Mouse (Mus musculus): ENCODE results near the gene Aip.

The Aip gene

DNA sequence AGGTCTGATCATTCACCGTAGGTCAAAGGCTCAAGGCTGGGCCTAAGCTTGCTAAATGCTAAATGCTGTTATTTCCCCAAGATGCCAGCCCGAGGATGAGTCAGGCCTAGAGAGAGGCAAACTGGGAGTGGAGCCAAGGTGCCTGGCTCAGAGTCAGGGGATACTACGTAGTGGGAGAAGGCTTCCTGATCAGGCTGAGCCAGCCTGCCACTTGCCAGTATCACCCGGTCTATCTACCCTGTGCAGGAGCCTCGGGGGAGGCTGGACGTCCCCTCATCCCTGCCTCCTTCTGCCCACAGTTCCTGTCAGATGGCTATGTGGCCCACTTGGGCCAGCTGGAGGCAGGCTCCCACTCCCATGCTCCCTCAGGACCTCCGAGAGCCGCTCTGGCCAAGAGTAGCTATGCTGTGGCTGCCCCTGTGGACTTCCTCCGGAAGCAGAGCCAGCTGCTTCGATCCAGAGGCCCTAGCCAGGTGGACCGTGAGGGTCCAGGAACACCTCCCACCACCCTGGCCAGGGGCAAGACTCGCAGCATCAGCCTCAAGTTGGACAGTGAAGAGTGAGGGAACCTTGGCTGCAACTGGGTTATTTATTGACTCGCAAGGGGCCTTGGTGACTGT lies 12.4 kb downstream of the Aip start:
- DNase-seq (ENCODE audit: low spot score in 2 of 2) = peak in 1 of 2 experiments; percentile 72

DNA sequence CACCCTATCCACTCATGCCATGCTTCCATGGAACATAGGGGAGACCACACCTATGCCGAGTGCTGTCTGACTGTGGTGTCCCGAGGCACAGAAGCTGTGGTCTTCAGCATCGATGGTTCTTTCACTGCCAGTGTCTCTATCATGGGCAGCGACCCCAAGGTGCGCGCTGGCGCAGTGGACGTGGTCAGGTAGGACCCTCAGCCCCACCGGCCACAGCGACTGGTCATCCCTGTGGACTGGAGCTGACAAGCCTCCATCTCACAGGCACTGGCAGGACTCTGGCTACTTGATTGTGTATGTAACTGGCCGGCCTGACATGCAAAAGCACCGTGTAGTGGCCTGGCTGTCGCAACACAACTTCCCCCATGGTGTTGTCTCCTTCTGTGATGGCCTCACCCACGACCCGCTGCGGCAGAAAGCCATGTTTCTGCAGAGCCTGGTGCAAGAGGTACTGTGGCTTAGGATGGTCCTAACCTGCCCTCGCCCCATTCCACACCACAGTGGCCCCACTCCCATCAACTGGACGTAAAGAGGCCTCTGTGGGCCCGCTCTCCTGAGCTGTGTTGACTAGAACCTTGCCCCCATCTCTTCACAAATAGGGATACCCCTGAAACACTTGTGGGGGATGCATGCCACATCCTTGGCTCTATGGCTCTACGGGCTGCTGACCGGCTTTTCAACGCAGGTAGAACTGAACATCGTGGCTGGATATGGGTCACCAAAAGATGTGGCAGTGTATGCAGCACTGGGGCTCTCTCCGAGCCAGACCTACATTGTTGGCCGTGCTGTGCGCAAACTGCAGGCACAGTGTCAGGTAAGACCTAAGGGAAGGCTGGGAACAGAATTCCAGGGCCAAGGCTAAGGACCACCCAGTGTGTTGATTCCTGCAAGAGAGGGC lies 13.3 kb downstream of the Aip start:
- no peak for DNase-seq (ENCODE audit: low spot score in 2 of 2)

DNA sequence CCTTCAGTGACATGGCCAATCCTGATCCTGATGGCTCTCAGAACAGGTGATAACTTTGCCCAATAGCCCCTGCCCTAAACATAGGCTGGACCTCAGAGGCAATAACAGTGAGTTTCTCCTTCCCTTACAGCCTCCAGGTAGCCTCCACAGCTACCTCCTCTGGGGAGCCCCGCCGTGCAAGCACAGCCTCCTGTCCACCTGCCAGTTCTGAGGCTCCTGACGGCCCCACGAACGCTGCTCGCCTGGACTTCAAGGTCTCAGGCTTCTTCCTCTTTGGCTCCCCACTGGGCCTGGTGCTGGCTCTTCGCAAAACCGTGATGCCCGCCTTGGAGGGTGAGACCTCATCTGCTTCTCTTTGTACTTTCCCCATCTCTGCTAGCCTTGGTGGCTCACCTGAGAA lies 17.1 kb downstream of the Aip start:
- no peak for DNase-seq (ENCODE audit: low spot score in 2 of 2)

DNA sequence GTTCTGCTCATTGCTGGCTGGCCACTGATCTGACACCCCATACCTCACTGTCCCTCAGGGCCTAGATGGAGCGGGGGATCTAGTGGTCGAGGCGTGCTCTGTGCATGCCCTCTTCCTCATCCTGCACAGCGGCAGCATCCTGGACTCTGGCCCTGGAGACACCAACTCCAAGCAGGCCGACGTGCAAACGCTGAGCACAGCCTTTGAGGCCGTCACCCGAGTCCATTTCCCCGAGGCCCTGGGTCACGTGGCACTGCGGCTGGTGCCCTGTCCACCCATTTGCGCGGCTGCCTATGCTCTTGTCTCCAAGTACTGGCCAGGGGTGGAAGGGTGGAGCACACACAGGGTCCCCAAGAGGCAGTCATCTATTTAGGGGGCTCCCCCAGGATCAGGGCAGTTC lies 19.0 kb downstream of the Aip start:
- no peak for DNase-seq (ENCODE audit: low spot score in 2 of 2)

DNA sequence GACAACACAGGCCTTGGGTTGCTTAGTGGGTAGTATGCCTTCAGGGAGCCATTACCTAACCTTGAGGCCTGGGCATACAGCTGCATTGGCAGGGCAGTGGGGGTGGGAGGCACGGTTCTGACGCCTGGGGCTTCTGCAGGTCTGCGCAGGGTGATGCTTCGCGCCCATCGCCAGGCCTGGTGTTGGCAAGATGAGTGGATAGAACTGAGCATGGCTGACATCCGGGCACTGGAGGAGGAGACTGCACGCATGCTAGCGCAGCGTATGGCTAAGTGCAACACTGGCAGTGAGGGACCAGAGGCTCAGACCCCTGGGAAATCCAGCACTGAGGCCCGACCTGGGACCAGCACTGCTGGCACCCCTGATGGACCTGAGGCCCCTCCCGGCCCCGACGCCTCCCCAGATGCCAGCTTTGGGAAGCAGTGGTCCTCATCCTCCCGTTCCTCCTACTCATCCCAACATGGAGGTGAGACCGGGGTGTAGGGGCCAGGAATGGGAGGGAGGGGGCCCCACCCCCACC lies 20.9 kb downstream of the Aip start:
- no peak for DNase-seq (ENCODE audit: low spot score in 2 of 2)

DNA sequence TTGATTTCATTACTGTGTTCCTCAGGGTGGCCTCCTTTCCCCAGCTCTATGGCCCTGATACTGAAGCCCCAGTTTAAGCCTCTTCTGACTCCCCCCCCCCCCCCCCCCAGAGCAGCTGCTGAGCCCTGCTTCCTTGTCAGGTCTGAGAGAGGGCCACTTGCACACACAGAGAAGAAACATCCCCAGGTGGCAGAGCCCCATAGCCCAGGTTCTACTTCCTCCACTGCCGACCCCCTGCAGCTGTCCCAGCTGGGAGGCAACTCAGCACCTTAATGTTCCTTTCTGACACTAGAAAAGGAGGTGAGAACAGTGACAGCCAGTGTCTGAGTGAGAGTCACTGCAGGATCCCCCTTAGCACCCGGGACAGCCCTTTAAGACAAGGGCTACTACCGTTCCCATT lies 21.9 kb downstream of the Aip start:
- no peak for DNase-seq (ENCODE audit: low spot score in 2 of 2)

DNA sequence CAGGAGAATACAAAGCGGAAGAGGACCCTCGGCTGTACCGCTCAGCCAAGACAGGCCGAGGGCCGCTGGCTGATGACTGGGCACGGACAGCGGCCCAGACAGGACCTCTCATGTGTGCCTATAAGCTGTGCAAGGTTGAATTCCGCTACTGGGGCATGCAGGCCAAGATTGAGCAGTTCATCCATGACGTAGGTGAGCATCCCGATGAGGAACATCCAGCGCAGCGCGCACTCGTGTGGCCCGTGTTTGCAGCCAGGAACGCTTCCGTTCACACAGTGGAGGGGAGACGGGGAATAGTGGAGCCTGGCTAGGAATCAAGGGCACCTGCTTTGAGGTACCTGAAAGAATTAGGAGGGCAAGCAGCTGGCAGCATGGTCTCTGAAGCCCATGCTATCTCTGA lies 22.4 kb downstream of the Aip start:
- no peak for DNase-seq (ENCODE audit: low spot score in 2 of 2)

DNA sequence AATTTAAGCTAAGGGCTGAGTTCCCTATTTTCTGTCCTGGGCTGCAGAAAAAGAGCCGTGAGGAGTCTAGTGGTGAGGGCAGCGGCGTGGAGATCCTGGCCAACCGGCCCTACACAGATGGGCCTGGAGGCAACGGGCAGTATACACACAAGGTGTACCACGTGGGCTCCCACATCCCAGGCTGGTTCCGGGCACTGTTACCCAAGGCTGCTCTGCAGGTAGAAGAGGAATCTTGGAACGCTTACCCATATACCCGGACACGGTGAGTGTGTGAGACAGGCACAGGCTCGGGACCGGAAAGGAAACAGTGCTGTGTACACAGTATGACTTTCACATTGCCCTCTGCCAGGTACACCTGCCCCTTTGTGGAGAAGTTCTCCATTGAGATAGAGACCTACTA lies 23.0 kb downstream of the Aip start:
- no peak for DNase-seq (ENCODE audit: low spot score in 2 of 2)

- no peak for DNase-seq (ENCODE audit: low spot score in 2 of 2)
Measured at GRCm38 (mm10) chr19:4102049-4102448, 23.6 kb downstream of the Aip start.

DNA sequence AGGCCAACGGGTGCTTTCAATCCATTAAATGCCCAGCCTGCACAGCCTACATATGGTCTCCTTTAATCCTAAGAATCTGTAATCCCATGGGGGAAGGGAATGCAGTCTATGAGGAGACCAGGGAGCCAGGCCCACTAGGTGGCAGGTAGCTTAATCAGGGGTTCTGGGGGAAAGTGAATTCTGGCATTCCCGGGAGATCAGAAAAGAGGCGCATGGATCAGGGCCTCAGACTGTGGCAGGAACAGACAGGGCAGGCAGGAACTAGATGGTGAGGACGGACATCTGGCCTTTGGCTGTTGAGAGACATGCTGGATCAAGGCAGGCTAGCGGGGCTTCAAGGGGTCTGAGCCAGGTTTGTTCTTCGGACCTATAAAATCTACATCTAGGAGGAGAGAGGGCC lies 24.2 kb downstream of the Aip start:
- no peak for DNase-seq (ENCODE audit: low spot score in 2 of 2)

GRCm38 (mm10) chr19:4100718-4101261 lies 24.9 kb downstream of the Aip start:
- peak in 1 of 2 experiments; percentile 70 for DNase-seq (ENCODE audit: low spot score in 2 of 2)

- DNase-seq (ENCODE audit: low spot score in 2 of 2) = peak in 1 of 2 experiments; percentile 30
Measured at GRCm38 (mm10) chr19:4099837-4100717, 25.6 kb downstream of the Aip start, which contains the start of gene Pitpnm1. TSS of gene Pitpnm1 (plus strand) at chr19:4099998.

- peak; percentile 87 to 88 for DNase-seq (ENCODE audit: low spot score in 2 of 2)
Measured at GRCm38 (mm10) chr19:4099056-4099455, 26.6 kb downstream of the Aip start.

DNA sequence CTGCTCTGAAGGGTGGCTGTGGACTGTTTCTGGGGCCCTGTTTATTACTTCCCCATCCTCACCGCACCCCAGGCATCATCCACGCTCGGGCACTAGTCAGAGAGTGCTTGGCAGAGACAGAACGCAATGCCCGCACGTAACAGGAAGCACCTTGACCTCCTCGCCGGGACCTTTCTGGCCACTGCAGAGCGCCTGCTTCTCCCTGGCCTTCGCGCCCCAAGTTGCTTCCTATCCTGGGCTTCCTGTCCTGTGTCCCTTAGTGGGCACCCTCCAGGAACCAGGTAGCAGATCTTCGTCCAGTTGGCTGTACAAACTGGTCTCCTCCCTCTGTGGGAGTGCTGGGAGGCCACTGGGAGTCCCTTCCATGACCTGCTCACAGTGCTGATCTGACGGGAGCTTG lies 27.2 kb downstream of the Aip start:
- DNase-seq (ENCODE audit: low spot score in 2 of 2) = no peak

GRCm38 (mm10) chr19:4097441-4097825 lies 28.2 kb downstream of the Aip start:
- no peak for DNase-seq (ENCODE audit: low spot score in 2 of 2)

DNA sequence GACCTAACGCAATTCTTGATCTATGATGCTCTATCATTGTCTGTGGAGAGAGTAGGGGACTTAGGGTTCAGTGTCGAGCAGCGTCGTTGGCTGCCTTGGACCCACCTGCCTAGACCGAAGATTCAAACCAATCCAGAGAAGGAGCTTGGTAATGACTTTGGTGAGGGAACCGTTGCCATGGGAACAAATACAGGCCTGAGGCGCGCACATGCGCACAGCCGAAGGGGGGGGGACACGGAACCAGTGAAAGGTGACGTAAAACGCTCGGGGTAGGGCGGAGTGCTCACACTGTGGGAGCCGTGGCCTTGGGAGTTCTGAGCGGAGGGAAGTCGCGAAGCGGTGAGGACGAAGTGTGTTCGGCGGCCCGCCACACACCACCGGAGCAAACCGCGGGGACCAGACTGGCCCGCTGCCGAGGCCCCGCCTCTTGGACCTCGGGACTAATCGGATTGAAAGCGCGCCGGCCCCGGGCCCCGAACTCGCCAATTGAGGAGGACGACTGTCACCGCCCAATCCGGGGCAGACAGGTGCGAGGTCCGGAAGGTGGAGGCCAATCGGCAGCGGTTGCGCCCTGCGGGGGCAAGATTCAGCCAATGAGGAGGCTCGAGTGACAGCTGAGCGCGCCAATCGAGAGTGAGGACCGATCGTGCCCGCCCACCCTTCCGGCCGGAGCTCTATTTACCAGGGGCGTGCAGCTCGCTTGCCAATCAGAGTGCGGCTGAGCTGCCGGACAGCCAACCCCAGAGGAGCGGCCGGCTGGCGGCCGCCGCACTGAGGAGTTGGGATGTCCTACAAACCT lies 28.8 kb downstream of the Aip start, which contains the start of gene Cdk2ap2:
Gene Cdk2ap2 (plus strand): TSS at position 541 of the 799 bp plus-strand sequence.
- peak; percentile 99 to 100 for DNase-seq (ENCODE audit: low spot score in 2 of 2)

DNA sequence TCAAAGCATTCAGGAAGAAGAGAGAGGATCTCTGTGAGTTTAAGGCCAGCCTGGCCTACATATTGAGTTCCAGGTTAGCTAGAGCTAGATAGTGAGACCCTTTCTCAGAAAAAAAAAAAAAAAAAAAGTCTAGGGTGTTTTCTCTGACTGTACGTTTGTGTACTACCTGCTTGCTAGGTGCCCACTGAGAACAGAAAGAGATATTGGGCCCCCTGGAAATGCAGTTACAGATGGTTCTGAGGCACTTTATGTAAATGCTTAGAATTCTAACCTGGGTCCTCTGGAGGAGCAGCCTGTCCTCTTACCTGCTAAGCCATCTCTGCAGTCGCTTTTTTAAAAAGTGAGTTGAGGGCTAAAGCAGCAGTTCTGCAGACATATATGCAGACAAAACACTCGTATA lies 29.9 kb downstream of the Aip start:
- no peak for DNase-seq (ENCODE audit: low spot score in 2 of 2)

GRCm38 (mm10) chr19:4094774-4095303 lies 30.8 kb downstream of the Aip start:
- DNase-seq (ENCODE audit: low spot score in 2 of 2) = no peak

- DNase-seq (ENCODE audit: low spot score in 2 of 2) = no peak
Measured at GRCm38 (mm10) chr19:4094348-4094747, 31.3 kb downstream of the Aip start.

- no peak for DNase-seq (ENCODE audit: low spot score in 2 of 2)
Measured at GRCm38 (mm10) chr19:4093772-4094171, 31.9 kb downstream of the Aip start.

Data from cerebellum, postnatal 4 days (tissue).